Mouse (Mus musculus) adrenal gland, postnatal 10 days (tissue): Measurements from ENCODE around the gene Usp36. TPM values are rescaled to one million over a fixed set of nuclear protein-coding genes. Genes with fewer than 3 reads are reported as not detected.

ENCODE experiments used
- DNase-seq: peaks from one replicate; pipeline ENCODE4 v3.0.0; 2021; ENCODE audit warnings: mixed read lengths
- total RNA-seq, 2 experiments: library from RNA; stranded (reverse); gene quantifications; 2 replicates each; pipeline ENCODE4 v1.2.3; 2021

The Usp36 gene
- total RNA-seq, 2 experiments from 2014 or later = 18.1 to 20.3 TPM

DNA sequence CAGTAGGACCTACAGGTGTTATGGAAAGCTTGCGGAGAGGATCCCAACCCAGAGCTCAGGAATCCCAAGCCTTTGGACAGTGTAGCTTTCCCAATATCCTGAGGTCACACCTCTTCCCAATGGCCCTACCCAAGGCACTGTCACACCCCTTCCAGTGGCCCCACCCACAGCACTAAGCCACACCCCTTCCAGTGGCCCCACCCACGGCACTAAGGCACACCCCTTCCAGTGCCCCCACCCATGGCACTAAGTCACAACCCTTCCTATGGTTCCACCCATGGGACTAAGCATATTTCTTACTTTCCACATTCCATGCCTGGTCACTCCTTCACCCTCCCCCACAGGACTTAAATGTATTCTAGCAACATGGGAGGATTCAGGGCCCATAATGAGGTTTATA is 8.8 kb upstream of the Usp36 start:
- no peak for DNase-seq

DNA sequence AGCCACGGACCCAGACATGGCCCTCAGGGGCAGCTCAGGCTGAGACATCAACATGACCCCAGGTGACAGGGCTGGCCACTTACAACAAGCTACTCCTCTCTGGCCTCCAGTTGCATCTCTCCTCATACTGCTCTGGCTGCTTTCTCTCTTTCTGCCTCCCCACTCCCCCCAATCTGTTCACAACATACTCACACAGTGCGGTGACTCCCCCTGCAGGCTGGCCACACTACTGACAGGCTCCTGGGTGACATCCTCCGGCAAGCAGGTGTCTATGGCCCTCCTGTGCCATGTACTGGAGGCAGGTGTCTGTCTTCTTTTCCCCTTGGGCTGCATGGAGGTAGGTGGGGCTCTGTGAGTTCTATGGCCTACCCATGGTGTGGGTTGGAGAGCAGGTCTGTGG is 7.9 kb upstream of the Usp36 start:
- no peak for DNase-seq

DNA sequence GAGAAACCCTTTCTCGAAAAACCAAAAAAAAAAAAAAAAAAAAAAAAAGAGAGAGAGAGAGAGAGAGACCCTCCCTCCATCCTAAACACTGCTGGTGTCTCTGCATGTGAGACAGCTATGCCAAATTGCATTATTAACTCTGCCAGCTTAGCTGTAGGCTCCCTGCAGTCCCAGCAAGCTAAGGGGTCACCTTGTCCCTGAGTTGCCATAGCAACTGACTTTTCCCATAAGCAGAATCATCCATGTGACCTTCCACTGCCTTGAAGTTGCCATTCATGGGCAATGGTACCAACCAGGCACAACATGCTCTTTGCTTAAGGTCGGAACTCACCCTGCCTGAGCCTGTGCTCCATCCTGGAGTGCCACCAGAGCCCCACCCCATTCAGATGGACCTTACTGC is 5.0 kb upstream of the Usp36 start:
- DNase-seq = no peak

DNA sequence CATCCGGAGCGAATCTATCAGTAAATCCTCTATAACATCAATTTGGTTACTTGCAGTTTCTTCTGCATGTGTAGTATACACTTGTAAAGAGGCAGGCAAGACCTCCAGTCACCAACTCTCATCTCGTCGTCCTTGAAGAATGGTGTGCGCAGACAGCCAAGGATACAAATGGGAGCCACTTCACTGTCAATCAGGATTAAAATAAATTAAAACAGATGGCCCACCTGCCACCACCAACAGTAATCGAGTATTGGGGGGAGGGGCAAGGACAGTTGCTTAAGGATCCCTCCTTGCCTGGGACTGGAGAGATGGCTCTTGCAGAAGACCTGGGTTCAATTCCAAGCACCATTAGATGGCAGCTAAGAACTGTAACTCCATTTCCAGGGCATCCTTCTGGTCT is 2.6 kb upstream of the Usp36 start:
- DNase-seq = no peak

DNA sequence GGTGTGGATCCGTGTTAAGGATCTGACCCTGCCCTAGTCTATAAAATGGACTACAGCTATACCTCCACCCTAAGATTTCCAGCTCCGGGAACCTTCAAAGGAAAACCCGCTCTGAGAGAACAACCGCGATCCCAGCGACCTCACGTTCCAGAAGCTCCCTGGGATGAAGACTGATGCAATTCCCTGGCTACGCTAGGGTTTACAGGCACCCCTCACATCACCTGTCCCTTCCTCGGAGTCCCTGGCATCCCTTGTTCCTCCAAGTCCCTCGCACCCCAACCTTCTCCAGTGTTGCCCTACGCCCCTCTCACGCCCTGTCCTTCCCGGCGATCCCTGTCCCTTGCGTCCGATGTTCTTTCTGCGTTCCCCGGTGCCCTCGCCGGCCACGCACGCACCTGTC is 482 bp downstream of the Usp36 start:
- no peak for DNase-seq

DNA sequence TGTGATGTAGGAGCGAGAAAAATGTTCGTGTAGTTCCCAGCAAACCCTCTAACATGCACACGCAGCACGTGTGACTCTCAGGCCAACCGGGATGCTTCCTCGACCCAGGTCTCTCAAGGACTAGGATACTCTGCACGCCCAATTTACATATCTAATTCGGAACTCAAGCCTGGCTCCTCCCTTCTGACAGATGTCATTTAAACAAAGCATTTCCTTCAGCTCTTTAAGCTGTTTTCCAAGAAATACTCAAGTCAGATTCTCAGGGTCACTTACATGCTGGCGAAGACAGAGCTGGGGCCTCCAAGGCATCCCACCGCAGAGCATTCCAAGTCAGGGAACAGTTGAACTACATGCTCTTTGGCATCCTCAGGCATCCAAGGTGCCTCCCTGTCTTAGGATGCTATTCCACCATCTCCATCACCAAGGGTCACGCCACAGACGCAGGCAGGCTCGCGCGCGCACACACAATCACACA is 970 bp downstream of the Usp36 start:
- DNase-seq = peak; percentile 38

DNA sequence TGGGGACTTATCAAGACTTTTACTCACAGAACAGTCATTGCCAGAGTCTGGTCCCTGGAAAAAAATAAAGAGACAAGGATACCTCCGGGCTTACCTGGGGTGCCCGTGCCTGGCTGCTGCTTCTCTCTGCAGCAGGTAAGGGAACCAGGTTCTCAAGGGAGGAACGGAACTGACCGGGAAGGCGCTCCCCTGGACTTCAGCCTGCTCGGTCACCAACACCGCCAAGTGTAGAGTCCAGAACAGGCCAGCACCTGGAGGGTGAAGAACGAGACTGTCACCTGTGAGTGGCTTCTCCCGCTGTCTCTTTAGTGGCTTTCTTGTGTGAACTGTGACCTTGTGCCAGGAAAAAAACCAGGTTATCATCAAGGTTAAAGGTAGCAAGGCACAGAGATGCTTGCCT is 2.5 kb downstream of the Usp36 start:
- no peak for DNase-seq

DNA sequence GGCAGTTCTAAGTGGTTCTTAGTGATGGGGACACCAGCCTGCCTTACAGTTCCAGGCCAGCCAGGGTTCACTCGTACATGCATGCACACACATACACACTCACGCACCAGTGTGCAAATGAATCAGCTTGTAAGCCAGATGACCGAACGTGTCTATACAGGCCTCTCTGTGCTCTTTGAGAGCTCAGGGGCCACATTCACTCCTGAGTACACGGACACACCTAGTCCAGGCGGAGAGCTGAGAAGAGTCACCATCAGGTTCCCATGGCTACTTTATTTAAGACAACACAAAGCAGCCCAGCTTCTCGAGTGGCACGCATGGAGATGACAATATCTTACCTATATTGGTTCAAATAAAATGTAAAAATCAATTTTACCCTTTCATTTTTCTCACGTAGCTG is 3.6 kb downstream of the Usp36 start:
- DNase-seq = no peak

DNA sequence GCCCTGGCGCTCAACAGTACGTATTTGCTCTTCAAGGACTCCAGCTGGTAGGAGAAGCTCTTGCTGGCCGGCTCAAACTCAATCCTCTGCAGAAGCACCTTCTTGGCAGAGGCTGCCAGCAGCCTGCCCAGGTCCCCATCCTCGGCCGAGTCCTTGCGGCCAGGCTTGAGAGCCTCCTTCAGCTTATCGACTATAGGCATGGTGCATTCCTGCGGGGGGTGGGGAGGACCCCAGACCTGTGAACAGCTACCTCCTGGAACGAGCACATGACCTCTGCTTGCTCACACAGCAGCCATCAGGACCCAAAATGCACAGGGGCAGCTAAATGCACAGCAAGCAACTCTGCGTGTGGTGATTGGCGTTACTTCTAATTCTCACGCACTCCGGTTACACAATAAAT is 4.3 kb downstream of the Usp36 start:
- DNase-seq = no peak

DNA sequence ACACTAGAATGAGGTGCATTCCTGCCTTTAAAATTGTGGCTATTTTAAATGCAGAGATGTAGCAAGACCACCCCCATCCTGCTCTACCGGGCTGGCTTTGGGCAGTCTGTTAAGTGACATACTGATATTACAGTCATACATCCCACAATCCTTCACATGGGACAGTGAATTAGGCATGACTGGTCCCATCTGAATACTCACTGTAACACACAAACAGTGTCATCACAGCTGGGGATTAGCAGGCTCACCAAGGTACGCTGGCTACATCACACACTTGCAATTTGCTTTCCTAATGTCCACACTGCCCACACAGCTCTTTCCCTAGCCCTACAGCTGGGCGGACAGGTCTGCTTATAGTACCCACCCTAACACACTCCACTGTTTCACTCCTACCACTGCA is 9.8 kb downstream of the Usp36 start:
- DNase-seq = no peak

DNA sequence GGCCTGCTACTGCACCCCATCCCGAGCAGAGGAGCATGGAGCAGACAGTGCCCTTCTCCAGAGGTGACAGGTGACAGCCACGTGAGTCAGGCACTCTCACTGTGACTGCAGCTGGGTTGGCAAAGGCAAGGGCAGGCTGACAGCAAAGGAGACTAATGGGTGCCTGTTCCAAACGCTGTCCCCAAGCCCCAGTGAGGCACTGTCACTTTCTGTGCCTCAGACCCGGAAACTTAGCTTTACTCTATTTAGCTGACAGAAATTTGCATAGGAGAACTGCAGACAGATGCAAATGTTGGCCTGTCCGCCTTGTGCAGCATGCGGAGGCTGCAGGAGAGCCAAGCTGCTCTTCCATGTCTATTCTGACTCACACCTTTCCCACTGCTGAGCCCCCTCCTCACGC is 13.7 kb downstream of the Usp36 start:
- no peak for DNase-seq

DNA sequence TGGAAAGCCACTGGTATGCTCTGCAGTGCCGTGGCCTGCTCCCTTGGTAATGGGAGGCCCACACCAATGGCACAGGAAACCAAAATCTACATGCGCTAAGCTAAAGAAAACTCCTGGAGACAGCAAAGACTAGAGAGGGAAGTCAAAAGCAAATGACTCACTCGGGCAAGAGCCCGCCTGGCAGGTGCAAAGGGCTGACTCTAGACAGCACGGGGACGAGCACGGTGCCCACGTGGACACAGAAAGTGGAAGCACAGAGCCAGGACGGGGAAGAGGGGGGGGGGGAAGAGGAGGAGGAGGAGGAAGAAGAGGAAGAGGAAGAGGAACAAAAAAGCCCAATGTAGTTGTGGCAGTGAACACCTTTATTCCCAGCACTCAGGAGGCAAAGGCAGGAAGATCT is 15.0 kb downstream of the Usp36 start:
- DNase-seq = no peak

DNA sequence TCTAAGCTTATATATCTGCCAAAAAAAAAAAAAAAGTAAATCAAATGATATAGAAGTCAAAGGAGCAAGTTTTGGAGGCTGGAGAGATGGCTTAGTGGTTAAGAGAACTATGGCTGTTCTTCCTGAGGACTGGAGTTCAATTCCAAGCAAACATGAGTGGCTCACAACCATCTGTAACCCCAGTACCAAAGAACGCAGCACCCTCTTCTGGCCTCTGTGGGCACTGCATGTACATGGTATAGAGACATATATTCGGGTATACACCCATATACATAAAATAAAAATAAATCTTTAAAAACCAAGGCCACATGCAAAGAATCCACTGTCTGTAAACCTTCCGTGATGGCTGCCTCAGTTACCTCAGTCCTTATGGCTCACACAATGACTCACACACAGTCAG is 20.2 kb downstream of the Usp36 start:
- peak; percentile 31 for DNase-seq

DNA sequence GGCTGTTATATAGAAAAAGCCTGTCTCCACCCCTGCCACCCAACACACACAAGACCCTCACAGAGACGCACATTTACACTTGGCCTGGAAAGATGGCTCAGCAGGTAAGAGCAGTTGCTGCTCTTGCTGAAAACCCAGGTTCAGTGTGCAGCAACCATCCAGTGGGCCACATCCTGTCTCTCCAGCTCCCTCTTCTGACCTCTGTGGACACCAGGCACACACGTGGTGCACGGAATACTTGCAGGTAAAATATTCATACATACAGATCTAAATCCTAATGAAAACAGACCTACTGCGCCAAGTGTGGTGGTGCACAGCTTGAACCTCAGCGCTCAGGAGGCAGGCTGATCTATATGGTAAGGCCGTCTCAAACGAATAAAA is 23.4 kb downstream of the Usp36 start:
- no peak for DNase-seq

DNA sequence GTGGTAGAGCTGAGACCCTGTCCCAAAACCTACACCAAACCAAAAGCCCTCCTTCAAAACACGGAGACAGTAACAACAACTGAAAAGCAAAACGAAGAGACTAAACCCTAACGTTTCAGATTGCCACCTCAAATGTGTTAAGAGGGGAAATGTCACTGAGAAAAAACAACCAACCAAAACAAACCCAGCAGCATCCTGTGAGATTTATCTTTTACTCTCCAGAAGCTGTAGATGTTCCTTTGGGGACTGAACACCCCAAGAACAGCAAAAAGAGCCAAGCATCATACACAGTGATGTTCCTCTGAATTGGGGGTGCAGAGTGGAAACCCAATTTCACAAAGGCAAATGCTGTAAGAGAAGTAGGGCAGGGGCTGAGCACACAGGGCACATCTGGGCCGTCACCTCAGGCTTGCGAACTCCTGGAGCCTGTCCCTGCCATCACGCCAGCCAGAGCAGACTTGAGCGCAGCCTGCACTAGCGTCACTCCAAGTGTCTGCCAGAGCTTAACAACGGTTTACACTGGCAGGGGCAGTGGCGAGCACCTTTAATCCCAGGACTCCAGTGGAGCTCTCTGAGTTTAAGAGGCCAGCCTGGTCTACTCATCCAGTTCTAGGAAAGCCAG is 23.9 kb downstream of the Usp36 start:
- DNase-seq = no peak

DNA sequence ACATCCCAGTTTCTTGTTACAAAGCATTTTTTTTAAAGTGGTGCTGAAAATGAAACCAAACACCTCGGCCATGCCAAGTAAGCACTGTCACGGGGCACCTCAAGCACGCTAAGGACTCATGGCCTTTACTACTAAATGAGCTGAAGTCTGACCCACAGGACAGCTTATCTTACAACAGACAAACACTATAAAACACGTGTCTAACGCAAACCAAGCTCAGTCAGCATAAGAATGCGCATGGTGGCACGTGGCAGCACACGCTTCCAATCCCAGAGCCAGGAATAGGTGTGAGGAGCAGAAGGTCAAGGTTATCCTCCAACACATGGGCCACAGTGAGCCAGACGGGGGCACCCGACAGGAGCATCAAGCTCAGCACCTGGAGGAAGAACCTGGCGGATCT is 24.4 kb downstream of the Usp36 start:
- DNase-seq = peak; percentile 31

DNA sequence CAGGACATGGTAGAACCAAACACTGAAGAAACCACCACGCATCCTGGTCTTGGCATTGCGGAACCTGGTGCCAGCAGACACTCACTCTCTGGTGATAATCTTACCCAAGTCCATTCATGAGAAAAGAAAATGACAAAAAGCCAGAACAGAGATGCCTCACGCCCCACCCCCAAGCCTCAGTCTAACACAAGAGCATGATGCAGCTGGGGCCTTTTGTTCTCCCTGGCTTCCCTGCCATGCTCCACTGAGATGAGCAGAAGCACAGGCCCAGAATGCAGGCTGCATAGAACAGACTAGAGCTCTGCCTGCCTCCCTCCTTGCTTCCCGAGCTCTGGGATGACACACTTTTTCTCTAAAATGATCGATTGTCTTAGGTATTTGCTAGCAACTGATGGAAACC is 26.9 kb downstream of the Usp36 start:
- no peak for DNase-seq

DNA sequence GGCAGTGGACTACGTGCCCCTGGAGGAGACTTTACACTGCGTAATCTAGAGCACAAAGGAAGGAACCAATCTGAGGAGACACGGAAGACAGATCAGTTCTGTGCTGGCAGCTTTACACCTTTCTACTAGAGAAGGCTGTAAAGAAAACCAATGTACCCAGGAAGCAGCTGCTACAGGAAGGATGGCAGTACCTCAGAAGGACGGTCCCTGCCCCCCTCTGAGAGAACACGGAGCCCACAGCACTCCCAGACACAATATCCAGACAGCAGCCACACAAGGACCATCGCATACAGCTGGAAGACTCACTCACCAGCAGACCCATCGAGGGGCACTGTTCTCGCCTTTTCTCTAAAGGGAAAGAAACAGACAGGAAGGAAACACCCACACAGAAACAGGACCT is 30.0 kb downstream of the Usp36 start:
- DNase-seq = no peak

DNA sequence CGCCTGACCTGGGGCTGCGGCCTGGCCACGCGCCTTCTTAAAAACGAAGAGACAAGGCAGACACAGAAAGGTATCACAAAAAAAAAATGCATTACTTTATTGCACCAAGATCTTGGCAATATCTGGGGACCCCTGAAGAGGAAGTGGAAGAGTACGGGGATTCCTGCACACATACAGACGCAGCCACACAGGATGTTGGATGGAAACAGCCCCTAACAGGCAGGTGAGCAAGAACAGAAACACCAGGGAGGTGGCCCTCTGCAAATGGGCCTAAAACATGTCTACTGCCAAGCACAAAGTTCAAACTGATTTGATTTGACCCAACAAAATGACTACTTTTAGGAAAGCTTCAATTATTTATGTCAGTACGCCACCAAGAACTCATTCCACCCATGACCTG is 30.5 kb downstream of the Usp36 start:
- DNase-seq = no peak

DNA sequence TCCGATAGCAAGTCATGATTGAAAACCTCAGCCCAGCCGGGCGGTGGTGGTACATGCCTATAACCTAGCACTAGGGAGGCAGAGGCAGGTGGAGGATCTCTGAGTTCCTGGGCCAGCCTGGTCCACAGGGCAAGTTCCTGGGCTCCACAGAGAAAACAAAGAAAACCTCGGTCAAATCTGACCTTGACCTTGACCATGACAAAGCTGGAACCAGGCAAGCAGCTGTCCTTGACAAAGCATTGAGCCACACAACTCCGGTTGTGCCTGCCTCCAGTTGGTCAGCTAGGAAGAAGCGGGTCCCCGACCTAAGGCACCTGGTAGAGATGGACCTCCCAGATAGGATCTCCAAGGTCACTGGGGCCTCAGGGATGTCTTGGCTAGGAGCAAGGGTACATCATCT is 33.7 kb downstream of the Usp36 start:
- DNase-seq = peak; percentile 31

DNA sequence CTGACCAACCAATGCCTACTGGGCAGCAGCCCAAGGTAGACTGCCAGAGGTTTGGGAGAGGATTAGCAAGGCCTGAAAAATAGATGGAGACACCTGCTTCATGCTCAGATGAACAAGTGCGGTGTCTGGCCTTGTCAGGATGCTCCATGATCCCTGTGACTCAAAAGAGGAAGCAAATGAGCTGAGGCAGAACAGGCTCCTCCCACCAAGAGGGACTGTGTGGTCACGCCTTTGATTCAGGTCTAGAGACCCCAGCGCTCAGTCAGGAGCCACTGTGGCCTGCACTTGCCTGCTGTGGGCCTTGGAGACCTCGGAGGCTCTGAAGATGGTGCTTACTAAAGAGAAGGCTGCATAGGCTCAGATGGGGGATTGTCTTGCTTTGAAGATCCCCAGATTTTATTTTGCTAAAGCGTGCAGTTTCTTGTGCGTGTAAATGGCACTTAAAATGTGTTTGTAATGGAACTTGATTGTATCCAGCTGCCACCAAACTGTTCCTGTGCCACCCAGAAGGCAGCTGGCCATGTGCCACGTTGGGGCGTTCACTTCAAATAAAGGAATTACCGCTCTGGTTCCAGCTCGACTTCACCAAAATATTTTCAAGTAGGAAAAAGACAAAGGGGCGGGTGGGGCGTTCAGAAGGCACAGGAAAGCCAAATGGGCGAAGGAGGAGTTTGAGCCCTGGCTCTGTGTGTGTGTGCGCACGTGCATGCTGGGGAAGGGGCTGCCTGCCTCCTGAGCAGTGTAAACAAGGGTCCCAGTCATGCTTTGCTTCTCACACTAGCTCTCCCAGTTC is 35.7 kb downstream of the Usp36 start:
- peak; percentile 69 for DNase-seq

DNA sequence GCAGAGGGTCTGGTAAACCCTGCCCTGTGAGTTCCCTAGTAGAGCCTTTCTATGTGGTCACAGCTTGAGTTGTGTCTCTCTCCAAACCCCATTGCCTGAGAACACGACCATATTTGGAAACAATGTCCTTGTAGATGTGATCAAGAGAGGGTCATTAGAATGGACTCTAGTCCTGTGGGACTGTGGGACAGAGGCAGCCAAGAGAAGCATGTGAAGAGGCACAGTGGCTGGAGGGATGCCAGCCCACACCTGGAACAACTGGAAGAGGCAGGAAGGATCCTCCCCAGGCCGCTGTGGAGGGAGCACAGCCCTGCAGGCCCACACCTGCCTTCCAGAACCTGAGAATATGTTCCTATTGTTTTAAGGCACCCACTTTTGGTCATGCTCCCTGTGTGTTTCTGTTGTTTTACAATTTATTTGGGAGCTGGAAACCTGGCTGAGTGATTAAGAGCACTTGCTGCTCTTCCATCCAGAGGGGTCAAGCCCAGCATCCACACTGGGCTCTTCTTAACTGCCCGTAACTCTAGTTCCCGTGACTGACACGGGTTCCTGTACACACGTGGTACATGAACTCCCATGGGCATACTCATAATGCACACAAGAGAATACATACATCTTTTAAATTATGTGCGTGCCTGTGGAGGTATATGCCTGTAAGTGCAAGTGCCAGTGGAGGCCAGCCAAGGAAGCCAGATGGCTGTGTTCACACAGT is 36.4 kb downstream of the Usp36 start:
- DNase-seq = no peak

DNA sequence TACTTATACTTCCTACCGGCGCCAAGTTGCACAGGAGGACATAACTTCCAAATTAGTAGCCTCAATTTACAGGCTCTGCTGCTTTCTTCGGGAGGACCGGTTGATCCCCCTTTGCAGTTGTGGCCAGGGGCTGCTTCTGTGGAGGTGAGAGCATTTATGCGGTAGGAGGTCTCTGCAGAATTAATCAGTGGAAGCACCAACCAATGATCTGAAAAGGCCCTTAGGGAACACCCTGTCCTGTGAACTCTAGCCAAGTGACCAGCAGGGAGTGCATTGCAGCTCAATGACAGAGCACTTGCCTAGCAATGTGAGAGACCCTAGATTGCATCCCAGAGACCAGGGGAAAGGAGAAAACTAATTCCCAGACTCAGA is 41.0 kb downstream of the Usp36 start:
- DNase-seq = no peak
